Mouse (Mus musculus) adipocyte (in vitro differentiated cells): ENCODE data around the gene Thumpd1.

Source experiments
- DNase-seq: peaks from one replicate; pipeline ENCODE4 v3.0.0-alpha.2; 2016; ENCODE audit warnings: low spot score

Thumpd1 gene

GRCm38 (mm10) chr7:119670395-119670794, 50.2 kb downstream of the Thumpd1 start:
- no peak for DNase-seq

- DNase-seq: no peak
Observed at GRCm38 (mm10) chr7:119667893-119668292, 52.7 kb downstream of the Thumpd1 start.
